Mouse (Mus musculus) embryonic facial prominence, embryonic 12.5 days (tissue): Measurements from ENCODE around the gene Gm11549. TPM values are rescaled to one million over a fixed set of nuclear protein-coding genes. Genes with fewer than 3 reads are reported as not detected.

Experiments
- ATAC-seq: fragments of 200-750 bp; cut with Nextera tagmentation; 2 replicates; pipeline ENCODE4 v1.8.0; 2017; ENCODE audit not compliant: insufficient number of reproducible peaks, insufficient read depth, low FRiP score, low TSS enrichment
- H3K27ac ChIP-seq: fragments of 300-500 bp; sonication (generic); 2 replicates; pipeline ENCODE4 v1.5.1; 2016; ENCODE audit warnings: mild to moderate bottlenecking
- H3K27me3 ChIP-seq: fragments of 300-500 bp; sonication (generic); 2 replicates; pipeline ENCODE4 v1.6.1; 2016; ENCODE audit warnings: mild to moderate bottlenecking, moderate library complexity
- H3K36me3 ChIP-seq: fragments of 300-500 bp; sonication (generic); 2 replicates; pipeline ENCODE4 v1.6.1; 2016; ENCODE audit warnings: mild to moderate bottlenecking
- H3K4me1 ChIP-seq: fragments of 300-500 bp; sonication (generic); 2 replicates; pipeline ENCODE4 v1.6.1; 2016
- H3K4me2 ChIP-seq: fragments of 300-500 bp; sonication (generic); replicated peaks from 2 replicates; pipeline ENCODE4 v1.6.1; 2016; ENCODE audit warnings: mild to moderate bottlenecking, moderate library complexity
- H3K4me3 ChIP-seq: fragments of 300-500 bp; sonication (generic); 2 replicates; pipeline ENCODE4 v1.5.1; 2016; ENCODE audit warnings: mild to moderate bottlenecking
- H3K9ac ChIP-seq: fragments of 300-500 bp; sonication (generic); 2 replicates; pipeline ENCODE4 v1.6.1; 2016; ENCODE audit warnings: mild to moderate bottlenecking, moderate library complexity
- H3K9me3 ChIP-seq: fragments of 300-500 bp; sonication (generic); 2 replicates; pipeline ENCODE4 v1.6.1; 2016; ENCODE audit warnings: mild to moderate bottlenecking, moderate library complexity
- WGBS: fragments of 180-500 bp; shearing (Covaris S2); methylation state at CpG from one replicate; pipeline ENCODE4 v1.1.7; 2016; 5-methylcytosine and 5-hydroxymethylcytosine counted together
- polyA plus RNA-seq: library from polyadenylated mRNA; unstranded; fragments of >200 nt; fragmentation: Nextera tagmentation; extraction: Ambion mirVana; gene quantifications from 2 replicates; pipeline ENCODE4 v1.2.1, GENCODE M21; 2016

Gm11549 gene
- polyA plus RNA-seq, 1 experiment from 2014 or later, result 0.23 TPM

GRCm38 (mm10) chr3:36505809-36506735 lies 15.5 kb downstream of the Gm11549 start:
- H3K9ac ChIP-seq, result no peak overlapping the region
- H3K4me3 ChIP-seq, result no peak overlapping the region
- H3K4me1 ChIP-seq, result no peaks in the 10 kb centered on the region
- ATAC-seq, result no peak
- no peak overlapping the region for H3K4me2 ChIP-seq
- WGBS, result 64% methylated on average over 10 of the region's 10 CpGs
- no peaks in the 10 kb centered on the region for H3K9me3 ChIP-seq
- H3K27me3 ChIP-seq, result no peaks in the 10 kb centered on the region
- H3K27ac ChIP-seq, result no peak overlapping the region
- no peaks in the 10 kb centered on the region for H3K36me3 ChIP-seq

- H3K9me3 ChIP-seq, result no peaks in the 10 kb centered on the region
- no peak overlapping the region for H3K27ac ChIP-seq
- H3K36me3 ChIP-seq, result no peaks in the 10 kb centered on the region
- H3K27me3 ChIP-seq, result no peaks in the 10 kb centered on the region
- no peak overlapping the region for H3K4me2 ChIP-seq
- no peak overlapping the region for H3K9ac ChIP-seq
- ATAC-seq, result no peak
- 82% methylated on average over 8 of the region's 8 CpGs for WGBS
- H3K4me1 ChIP-seq, result no peaks in the 10 kb centered on the region
- H3K4me3 ChIP-seq, result no peak overlapping the region
Measured at GRCm38 (mm10) chr3:36505306-36505705, 16.3 kb downstream of the Gm11549 start.

DNA sequence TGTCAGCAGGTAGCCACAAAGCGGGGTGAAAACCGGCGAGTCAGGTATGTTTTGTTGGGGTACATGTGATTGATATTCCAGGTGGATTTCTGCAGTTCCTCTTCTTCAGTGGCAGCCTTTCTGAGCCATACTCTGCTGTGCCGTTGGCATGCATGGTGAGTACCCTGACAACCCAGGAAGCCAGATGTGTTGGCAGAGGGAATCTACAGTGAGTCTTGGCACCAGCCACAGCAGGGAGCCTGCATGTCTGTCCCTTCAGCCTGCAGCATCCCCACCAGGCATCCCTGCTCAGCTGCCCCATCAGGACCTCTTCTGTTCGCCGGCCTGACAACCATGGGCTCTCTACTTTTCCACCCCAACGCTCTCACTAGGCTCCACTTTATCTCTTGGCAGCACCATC lies 20.1 kb downstream of the Gm11549 start:
- H3K36me3 ChIP-seq, result no peaks in the 10 kb centered on the region
- no peak overlapping the region for H3K9ac ChIP-seq
- WGBS, result 81% methylated on average over 7 of the region's 7 CpGs
- no peaks in the 10 kb centered on the region for H3K9me3 ChIP-seq
- no peak overlapping the region for H3K4me2 ChIP-seq
- no peak overlapping the region for H3K4me3 ChIP-seq
- ATAC-seq, result no peak
- no peaks in the 10 kb centered on the region for H3K4me1 ChIP-seq
- H3K27me3 ChIP-seq, result no peaks in the 10 kb centered on the region
- no peak overlapping the region for H3K27ac ChIP-seq

DNA sequence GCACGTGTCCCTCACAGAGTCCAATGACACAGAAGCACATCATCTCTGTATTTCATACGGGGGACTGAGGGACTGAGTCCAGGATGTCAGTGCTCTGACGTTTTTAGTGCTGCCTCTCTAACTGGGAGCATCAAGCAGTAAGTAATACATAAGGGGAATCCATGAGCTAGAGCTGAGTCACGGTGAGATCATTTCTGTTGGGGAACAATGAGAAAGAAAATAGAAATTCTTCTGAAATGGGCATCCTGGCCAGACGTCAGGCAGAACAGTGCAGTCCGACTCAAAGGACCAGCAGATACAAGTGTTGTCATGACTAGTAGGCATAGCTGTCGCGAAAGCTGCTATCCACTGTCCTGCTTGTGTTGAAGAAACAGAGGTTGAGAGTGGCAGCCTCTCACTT lies 20.6 kb downstream of the Gm11549 start:
- Histone ChIP-seq H3K9ac (no peak overlapping the region), H3K4me2 (no peak overlapping the region), H3K9me3 (no peaks in the 10 kb centered on the region), H3K36me3 (no peaks in the 10 kb centered on the region), H3K4me1 (no peaks in the 10 kb centered on the region), H3K4me3 (no peak overlapping the region), H3K27ac (no peak overlapping the region), H3K27me3 (no peaks in the 10 kb centered on the region)
- 84% methylated on average over 8 of the region's 8 CpGs for WGBS
- no peak for ATAC-seq

DNA sequence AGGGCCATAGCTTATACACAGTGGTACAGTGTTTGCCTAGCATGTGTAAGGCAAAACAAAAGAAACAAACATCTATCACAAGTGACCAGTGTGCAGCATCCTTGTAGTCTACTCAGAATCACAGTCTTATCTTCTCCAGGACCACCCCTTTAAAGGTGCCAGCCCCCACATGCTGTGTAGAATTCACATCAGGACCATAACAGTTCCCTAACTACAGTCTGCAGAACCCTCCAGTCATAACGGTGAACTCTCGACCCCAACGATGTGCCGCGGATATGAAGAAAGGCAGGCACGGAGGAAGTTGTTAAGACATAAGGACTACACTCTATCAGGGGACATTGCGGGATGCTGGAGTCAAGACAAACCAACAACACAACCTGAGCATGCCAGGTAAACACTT lies 22.2 kb downstream of the Gm11549 start:
- H3K9ac ChIP-seq, result no peak overlapping the region
- no peak for ATAC-seq
- no peak overlapping the region for H3K27ac ChIP-seq
- no peak overlapping the region for H3K4me2 ChIP-seq
- no peaks in the 10 kb centered on the region for H3K36me3 ChIP-seq
- H3K4me3 ChIP-seq, result no peak overlapping the region
- no peaks in the 10 kb centered on the region for H3K4me1 ChIP-seq
- no peaks in the 10 kb centered on the region for H3K27me3 ChIP-seq
- no peaks in the 10 kb centered on the region for H3K9me3 ChIP-seq
- WGBS, result 88% methylated on average over 7 of the region's 7 CpGs

DNA sequence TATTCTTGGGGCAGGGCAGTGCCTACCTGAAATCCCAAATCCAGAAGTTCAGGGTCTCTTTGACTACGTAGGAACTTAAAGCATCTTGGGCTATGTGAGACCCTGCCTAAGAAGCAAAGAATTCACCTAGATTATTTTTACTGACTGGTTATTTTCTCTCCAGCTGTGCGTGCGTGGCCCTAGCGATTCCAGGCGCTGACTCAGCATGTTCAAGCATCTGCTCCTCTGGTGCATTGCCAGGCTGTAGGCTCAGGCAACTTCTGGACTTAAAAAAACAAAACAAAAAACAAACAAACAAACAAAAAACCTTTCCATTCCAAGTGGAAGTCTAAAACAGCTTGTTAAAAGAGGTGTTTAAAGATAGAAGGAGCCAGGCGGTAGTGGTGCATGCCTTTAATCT lies 23.4 kb downstream of the Gm11549 start:
- Histone ChIP-seq H3K27ac (no peak overlapping the region), H3K9me3 (no peaks in the 10 kb centered on the region), H3K4me3 (no peak overlapping the region), H3K9ac (no peak overlapping the region), H3K4me2 (no peak overlapping the region), H3K4me1 (no peaks in the 10 kb centered on the region), H3K27me3 (no peaks in the 10 kb centered on the region), H3K36me3 (no peaks in the 10 kb centered on the region)
- 85% methylated on average over 6 of the region's 6 CpGs for WGBS
- ATAC-seq, result no peak

- no peak for ATAC-seq
- no peaks in the 10 kb centered on the region for H3K36me3 ChIP-seq
- no peaks in the 10 kb centered on the region for H3K27me3 ChIP-seq
- no peaks in the 10 kb centered on the region for H3K9me3 ChIP-seq
- H3K4me3 ChIP-seq, result no peak overlapping the region
- 20% methylated on average over 14 of the region's 14 CpGs for WGBS
- no peak overlapping the region for H3K4me2 ChIP-seq
- H3K9ac ChIP-seq, result no peak overlapping the region
- no peak overlapping the region for H3K27ac ChIP-seq
- H3K4me1 ChIP-seq, result no peaks in the 10 kb centered on the region
Measured at GRCm38 (mm10) chr3:36496746-36497145, 24.9 kb downstream of the Gm11549 start.

GRCm38 (mm10) chr3:36496273-36496672 lies 25.3 kb downstream of the Gm11549 start:
- Histone ChIP-seq H3K9ac (no peak overlapping the region), H3K4me2 (no peak overlapping the region), H3K9me3 (no peaks in the 10 kb centered on the region), H3K27ac (no peak overlapping the region), H3K27me3 (no peaks in the 10 kb centered on the region), H3K4me3 (no peak overlapping the region), H3K36me3 (no peaks in the 10 kb centered on the region), H3K4me1 (no peaks in the 10 kb centered on the region)
- ATAC-seq, result no peak
- WGBS, result 80% methylated on average over 9 of the region's 9 CpGs

DNA sequence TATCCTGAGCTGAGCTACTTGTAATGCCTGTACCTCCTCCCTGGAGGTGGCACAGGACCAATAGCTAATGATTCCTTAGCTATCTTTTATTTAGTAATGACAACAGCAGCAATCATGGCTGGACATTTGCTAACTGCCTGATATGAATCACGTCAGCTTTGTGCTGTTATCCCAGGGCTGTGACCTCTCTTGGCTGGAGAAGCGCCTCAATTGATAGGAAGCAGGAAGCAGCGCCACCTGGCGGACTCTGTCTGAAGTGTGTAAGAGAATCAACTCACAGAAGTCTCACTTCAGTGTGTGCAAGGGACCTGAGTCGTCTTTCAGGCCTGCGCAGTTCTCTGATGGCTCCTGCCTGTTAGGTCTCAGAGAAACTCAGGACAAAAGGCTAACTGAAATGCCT lies 26.2 kb downstream of the Gm11549 start:
- Histone ChIP-seq H3K27me3 (no peaks in the 10 kb centered on the region), H3K4me3 (no peak overlapping the region), H3K9ac (no peak overlapping the region), H3K4me1 (no peaks in the 10 kb centered on the region), H3K9me3 (no peaks in the 10 kb centered on the region), H3K4me2 (no peak overlapping the region), H3K36me3 (no peaks in the 10 kb centered on the region), H3K27ac (no peak overlapping the region)
- 8% methylated on average over 6 of the region's 6 CpGs for WGBS
- ATAC-seq, result no peak

DNA sequence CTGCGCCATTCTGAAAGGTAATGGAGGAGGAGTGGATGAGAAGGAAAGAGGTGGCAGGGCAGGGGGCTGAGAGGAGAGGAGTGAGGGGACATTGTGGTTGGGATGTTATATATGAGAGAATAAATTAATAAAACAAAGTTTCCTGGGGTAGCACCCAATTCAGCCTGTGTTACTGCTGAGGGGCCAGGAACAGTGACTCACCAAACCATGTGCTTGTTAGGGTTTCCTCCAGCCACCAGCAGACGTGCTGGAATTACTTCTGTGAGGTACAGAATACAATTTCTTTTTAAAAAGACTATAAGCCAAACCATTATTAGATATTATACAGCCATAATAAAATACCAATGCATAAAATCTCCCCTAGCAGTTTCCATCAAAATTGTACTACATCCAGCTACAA lies 27.0 kb downstream of the Gm11549 start:
- Histone ChIP-seq H3K27me3 (no peaks in the 10 kb centered on the region), H3K9ac (no peak overlapping the region), H3K36me3 (no peaks in the 10 kb centered on the region), H3K27ac (no peak overlapping the region), H3K4me2 (no peak overlapping the region), H3K4me3 (no peak overlapping the region), H3K4me1 (no peaks in the 10 kb centered on the region), H3K9me3 (no peaks in the 10 kb centered on the region)
- WGBS, result 80% methylated on average over 2 of the region's 2 CpGs
- no peak for ATAC-seq

- H3K27me3 ChIP-seq, result no peaks in the 10 kb centered on the region
- 76% methylated on average over 6 of the region's 6 CpGs for WGBS
- no peaks in the 10 kb centered on the region for H3K4me1 ChIP-seq
- H3K4me3 ChIP-seq, result no peak overlapping the region
- no peak for ATAC-seq
- no peak overlapping the region for H3K27ac ChIP-seq
- no peak overlapping the region for H3K9ac ChIP-seq
- H3K36me3 ChIP-seq, result no peaks in the 10 kb centered on the region
- no peak overlapping the region for H3K4me2 ChIP-seq
- no peaks in the 10 kb centered on the region for H3K9me3 ChIP-seq
Measured at GRCm38 (mm10) chr3:36493641-36494283, 27.9 kb downstream of the Gm11549 start.

- no peak overlapping the region for H3K4me2 ChIP-seq
- no peaks in the 10 kb centered on the region for H3K27me3 ChIP-seq
- no peak overlapping the region for H3K4me3 ChIP-seq
- H3K4me1 ChIP-seq, result no peaks in the 10 kb centered on the region
- H3K36me3 ChIP-seq, result no peaks in the 10 kb centered on the region
- no peaks in the 10 kb centered on the region for H3K9me3 ChIP-seq
- no peak overlapping the region for H3K27ac ChIP-seq
- H3K9ac ChIP-seq, result no peak overlapping the region
- no peak for ATAC-seq
- WGBS, result 68% methylated on average over 9 of the region's 9 CpGs
Measured at GRCm38 (mm10) chr3:36492716-36493391, 28.8 kb downstream of the Gm11549 start.
